Mouse (Mus musculus): ENCODE data around the gene Yipf2.
"Not testable (repeated sequence)": the region's sequence is repeated elsewhere in the genome, so short reads cannot be mapped to it uniquely, and the experiment has no call there.

Gene Yipf2

GRCm38 (mm10) chr9:21598198-21598597 lies 5.6 kb upstream of the Yipf2 start:
- no peak for DNase-seq (ENCODE audit: low spot score)

GRCm38 (mm10) chr9:21594838-21595237 lies 2.2 kb upstream of the Yipf2 start:
- no peak for DNase-seq (ENCODE audit: low spot score)

DNA sequence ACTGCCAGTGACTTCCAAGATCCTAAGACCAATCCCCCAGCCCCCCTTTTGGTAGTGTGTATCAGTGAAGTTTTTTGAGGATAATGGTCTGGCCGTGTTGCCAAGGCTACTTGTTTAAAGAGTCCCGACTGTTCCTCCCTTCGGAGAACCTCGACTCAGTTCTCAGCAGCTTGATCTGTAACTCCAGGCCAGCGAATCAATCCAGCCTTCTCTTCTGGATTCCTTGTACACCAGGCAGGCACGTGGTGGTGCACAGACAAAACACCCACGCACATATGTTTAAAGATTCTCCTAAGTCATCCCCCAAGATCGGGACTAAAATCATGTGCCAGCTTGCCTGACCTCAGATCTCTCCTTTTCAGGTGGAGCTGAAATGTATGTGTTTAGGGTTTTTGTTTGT lies 1.7 kb upstream of the Yipf2 start:
- DNase-seq (ENCODE audit: low spot score): not testable (repeated sequence)

GRCm38 (mm10) chr9:21593122-21593721 lies 594 bp upstream of the Yipf2 start:
- DNase-seq (ENCODE audit: low spot score): no peak

- no peak for DNase-seq (ENCODE audit: low spot score)
These were observed 561 bp downstream of the Yipf2 start for GRCm38 (mm10) chr9:21591831-21592702.

DNA sequence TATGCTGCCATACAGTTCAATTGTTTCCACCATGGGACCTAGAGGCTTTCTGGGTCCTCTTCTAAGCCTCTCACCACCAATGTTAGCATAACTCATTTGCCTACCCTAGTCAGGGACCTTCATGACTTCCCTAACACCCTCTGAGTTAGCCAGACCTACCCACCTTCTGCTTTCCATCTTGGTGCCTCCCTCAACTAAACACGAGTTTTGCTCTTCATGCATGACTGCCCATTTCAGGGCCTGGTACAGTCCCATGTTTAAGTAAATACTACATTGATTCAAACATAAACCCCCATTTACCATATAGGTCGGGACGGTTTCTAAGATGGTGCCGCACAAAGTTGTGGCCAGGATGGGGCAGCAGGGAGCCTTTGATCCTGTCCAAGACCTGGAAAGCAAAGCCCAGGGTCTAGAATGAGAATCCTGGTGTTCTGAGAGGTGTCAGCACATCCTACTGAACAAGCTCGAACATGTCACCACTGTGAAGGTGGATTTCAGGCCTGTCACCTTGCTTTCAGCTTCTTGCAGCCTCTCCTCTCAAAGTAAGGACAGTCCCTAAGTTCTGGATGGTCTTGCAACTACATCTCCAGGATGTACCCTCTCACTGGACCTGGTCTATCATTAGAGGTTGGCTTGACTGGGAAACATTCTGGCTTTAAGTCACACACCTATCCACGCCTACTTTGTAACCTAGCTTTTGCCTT lies 1.3 kb downstream of the Yipf2 start:
- no peak for DNase-seq (ENCODE audit: low spot score)

- no peak for DNase-seq (ENCODE audit: low spot score)
These were observed 3.1 kb downstream of the Yipf2 start for GRCm38 (mm10) chr9:21589538-21589937.

DNA sequence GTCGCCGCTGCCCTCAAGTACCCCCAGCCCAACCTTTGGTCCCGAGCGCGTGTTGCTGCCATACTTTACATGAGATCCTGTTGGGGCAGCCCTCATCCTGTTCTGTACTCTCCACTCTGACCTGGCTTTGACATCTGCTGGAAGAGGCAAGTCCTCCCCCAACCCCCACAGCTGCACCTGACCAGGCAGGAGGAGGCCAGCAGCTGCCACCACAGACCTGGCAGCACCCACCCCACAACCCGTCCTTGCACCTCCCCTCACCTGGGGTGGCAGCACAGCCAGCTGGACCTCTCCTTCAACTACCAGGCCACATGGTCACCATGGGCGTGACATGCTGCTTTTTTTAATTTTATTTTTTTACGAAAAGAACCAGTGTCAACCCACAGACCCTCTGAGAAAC lies 4.3 kb downstream of the Yipf2 start:
- no peak for DNase-seq (ENCODE audit: low spot score)

- no peak for DNase-seq (ENCODE audit: low spot score)
These were observed 4.8 kb downstream of the Yipf2 start for GRCm38 (mm10) chr9:21587678-21588349.

DNA sequence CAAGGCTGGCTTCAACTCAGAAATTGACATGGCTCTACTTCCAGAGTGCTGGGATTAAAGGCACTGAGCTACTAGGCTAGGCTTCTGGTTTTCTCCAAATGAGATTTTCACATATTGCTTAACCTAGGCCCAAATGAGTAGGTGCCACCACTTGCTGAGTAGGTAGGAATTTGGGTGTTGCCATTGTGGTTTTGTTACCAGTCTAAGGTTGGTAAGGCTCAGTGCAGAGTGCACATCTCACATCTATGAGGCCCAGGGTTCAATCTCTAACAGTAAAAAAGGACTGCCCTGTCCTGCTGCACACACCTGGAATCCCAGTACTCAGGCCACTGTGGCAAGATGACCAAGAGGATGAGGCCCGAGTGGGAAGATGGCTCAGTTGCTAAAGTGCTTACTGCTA lies 7.2 kb downstream of the Yipf2 start:
- DNase-seq (ENCODE audit: low spot score): no peak

GRCm38 (mm10) chr9:21578226-21578625 lies 14.4 kb downstream of the Yipf2 start:
- DNase-seq (ENCODE audit: low spot score): no peak

GRCm38 (mm10) chr9:21576286-21576685 lies 16.3 kb downstream of the Yipf2 start:
- DNase-seq (ENCODE audit: low spot score): no peak

DNA sequence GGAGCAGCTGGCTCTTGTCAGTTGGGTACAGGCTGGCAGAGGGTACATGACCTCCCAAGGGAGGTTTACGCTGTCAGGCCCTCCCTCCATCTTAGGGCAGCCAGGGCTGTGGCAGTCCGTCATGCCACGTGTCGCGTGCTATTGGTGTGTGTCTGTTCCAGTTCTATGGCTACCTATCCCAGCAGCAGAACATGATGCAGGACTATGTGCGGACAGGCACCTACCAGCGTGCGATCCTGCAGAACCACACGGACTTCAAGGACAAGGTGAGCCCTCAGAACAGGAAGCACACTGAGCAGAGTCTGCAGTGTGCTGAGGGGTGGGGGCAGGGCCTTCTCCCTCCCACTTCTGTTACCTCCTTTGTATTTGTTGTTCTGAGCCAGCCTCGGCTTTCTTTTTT lies 17.4 kb downstream of the Yipf2 start:
- DNase-seq (ENCODE audit: low spot score): no peak

- DNase-seq (ENCODE audit: low spot score): no peak
These were observed 18.4 kb downstream of the Yipf2 start for GRCm38 (mm10) chr9:21574012-21574801.

GRCm38 (mm10) chr9:21568657-21569255 lies 23.9 kb downstream of the Yipf2 start:
- no peak for DNase-seq (ENCODE audit: low spot score)

- DNase-seq (ENCODE audit: low spot score): no peak
These were observed 25.6 kb downstream of the Yipf2 start for GRCm38 (mm10) chr9:21567051-21567450.

DNA sequence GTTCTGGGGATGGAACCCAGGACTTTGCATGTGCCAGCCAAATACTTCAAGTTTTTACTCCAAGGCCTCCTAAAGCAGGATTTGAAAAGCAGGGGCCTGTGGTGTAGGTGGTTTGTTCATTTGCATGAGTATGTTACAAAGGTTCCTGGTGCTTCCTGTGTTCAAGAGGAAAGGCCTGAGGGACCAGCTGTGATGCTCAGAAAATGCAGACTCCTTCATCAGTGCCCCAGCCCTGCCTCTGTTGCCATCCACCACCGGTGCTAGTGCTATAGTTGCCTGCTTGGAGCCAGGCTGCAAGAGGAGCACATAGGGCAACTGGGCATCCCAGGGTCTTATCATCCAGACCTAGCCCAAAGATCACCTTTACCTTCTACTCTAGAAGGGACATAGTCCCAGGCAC lies 26.1 kb downstream of the Yipf2 start:
- no peak for DNase-seq (ENCODE audit: low spot score)

DNA sequence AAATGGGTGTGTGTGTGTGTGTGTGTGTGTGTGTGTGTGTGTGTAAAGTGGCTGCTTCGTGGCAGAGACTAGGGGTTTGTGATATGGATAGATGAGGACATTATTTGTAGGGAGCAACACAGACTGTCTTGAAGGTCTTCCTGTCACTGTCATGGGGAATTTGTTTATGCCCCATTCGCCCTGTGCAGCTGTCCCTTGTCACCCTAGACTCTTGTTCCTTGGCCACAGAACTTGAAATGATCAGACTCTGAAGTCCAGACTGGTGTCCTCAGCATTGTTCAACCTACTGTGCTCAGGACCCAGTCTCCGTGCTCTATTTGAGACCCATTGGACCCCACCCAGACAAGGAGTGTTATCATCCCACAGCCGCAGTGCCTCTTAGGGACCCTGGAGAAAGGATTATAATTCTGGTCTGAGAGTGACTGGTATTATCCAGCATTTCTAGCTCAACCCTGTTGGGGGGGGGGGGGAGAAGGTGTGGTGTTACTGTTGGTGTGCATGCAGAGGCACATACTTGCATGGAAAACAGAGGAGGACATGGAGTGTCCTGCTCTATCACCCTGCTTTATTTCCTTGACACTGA lies 27.5 kb downstream of the Yipf2 start:
- no peak for DNase-seq (ENCODE audit: low spot score)

DNA sequence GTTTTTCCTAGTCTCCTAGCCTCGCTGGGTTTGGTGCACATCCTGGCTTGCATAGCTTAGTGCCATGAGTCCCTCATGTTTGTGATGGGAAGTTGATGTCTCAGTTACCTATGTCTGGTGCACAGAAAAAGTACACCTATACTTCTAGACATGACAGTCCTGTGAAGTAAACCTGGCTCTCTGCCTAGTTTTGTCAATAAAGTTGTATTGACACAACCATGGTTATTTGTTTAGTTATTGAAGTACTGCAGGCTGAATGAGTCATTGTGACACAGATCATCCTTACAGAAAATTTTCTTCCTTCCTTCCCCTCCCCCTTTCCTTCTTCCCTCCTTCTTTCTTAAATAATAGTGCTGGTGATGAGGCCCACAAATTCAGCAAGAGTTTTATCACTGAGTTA lies 28.2 kb downstream of the Yipf2 start:
- DNase-seq (ENCODE audit: low spot score): no peak

DNA sequence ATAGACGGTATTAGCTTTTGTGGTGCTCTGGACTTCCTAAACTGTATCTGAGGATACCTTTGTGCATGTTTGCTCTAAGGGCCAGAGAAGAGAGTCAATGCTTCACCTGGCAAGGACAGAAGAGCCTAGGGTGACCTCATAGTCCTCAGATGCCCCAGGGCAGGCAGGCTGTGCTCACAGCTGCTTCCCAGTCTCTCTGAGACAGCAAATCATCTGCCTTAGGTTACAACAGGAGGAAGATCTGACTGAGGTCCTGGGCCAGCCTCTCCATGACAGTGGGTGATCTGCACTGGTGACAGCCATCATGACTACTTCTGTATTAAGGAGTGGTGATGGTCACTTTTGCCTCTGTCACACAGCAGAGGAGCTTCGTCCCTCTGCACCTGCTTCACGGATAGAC lies 33.5 kb downstream of the Yipf2 start:
- no peak for DNase-seq (ENCODE audit: low spot score)

DNA sequence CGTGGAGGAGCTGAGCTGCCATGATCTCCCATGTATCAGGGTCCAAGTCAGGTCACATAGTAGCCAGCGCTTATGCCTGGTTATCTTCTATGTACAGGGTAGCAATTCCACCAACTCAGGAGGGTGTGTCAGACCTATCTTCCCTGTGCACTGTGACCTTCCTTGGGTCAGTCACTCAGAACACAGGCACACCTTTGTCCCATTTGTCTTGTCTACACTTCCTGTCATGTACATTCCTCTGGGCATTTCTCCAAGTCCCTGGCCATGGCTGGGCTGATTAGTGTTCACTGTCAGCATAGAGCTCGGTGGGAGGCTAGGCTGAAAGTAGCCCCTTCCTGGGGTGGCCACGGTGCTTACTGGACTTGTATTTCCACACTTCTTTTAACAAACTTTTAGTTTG lies 34.3 kb downstream of the Yipf2 start:
- DNase-seq (ENCODE audit: low spot score): no peak

Measured in ovary, postnatal 10 days (tissue).